Mouse (Mus musculus) liver, postnatal 0 days (tissue): ENCODE data around the gene Dnah1.

Experiments
- CTCF ChIP-seq: sonication (generic); IDR thresholded peaks from 2 replicates; pipeline ENCODE4 v1.5.1; 2016; ENCODE audit warnings: antibody characterized with exemption, low read depth
- EP300 ChIP-seq: IDR thresholded peaks from 2 replicates; pipeline ENCODE4 v1.6.1; 2016; ENCODE audit warnings: antibody characterized with exemption, low read depth, mild to moderate bottlenecking

DNA sequence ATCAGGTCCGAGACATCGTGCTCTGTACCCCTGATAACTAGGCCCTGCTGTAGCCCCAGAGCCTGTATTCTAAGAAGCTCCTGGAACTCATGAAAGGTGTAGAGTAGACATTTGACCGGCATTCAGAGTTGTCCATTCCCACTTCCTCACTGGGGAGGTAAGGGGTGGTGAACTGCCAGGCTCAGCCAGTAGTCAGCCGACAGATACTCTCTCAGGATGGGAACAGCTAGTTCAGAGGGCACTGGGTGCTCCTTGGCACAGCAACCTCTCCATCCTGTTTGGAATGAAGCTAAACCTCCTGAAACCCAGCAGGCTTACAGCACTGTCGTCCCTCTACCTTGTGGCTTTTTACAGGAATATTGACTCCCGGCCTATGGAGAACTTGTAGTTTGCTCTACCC lies 111.8 kb downstream of the Dnah1 start:
- TF ChIP-seq CTCF: no peak
- no peak for TF ChIP-seq EP300
